Mouse (Mus musculus): ENCODE data around the gene Ace2. TPM values are rescaled to one million over a fixed set of nuclear protein-coding genes. Genes with fewer than 3 reads are reported as not detected.

Gene Ace2
- polyA plus RNA-seq (2012; rRNA removed), result 0.14 and 0.26 TPM in 2 replicates

DNA sequence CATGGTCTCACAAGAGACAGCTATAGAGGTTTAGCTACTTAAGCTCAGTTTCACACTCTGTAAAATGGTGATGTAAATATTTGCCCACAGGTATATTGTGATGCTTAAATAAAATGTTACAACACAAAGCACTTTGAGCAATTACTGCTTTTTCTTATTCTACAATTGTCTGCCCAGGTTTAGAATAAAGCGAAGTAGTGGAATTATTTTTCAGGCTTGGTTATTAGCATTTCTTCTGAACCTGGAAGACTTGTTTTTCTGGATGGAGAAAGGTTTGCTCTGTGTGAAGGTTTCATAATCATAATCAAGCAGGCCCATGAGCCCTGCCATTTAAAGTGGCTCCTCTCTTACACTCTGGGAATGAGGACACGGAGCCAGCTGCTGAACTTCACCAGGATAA lies at the start of gene Ace2:
Gene Ace2, plus strand, starts transcription at position 301 of the 400 bp plus-strand sequence.

Other genes starting within 250 kb of the Ace2 start
- 36.5 and 40.8 TPM in 2 replicates for gene Ap1s2, start 230.3 kb upstream of the Ace2 start, polyA plus RNA-seq (2012; rRNA removed)
- gene Zrsr2, start 180.7 kb upstream of the Ace2 start, polyA plus RNA-seq (2012; rRNA removed), result 35.5 and 37.8 TPM in 2 replicates
- gene Car5b, start 111.3 kb upstream of the Ace2 start, polyA plus RNA-seq (2012; rRNA removed), result 0.45 and 0.66 TPM in 2 replicates
- 22.0 and 24.9 TPM in 2 replicates for gene Siah1b, start 62.8 kb upstream of the Ace2 start, polyA plus RNA-seq (2012; rRNA removed)
- 0.09 TPM in 1 of 2 replicates, not detected in the other for gene Cltrn, start 50.5 kb upstream of the Ace2 start, polyA plus RNA-seq (2012; rRNA removed)
- 0.33 and 0.44 TPM in 2 replicates for gene Bmx, start 118.9 kb downstream of the Ace2 start, polyA plus RNA-seq (2012; rRNA removed)
- gene Pir, start 130.0 kb downstream of the Ace2 start, polyA plus RNA-seq (2012; rRNA removed), result 1.4 and 1.7 TPM in 2 replicates
- 1.0 and 2.4 TPM in 2 replicates for gene Vegfd, start 234.0 kb downstream of the Ace2 start, polyA plus RNA-seq (2012; rRNA removed)